Mouse (Mus musculus) MEL (cell line): ENCODE results near the gene Gucy1b1.

Experiments used
- HCFC1 ChIP-seq: IDR thresholded peaks from 2 replicates; pipeline ENCODE4 v1.6.1; 2012; ENCODE audit warnings: low read depth, mild to moderate bottlenecking, inconsistent platforms, low read length, improper control_type of control experiment, moderate library complexity
- TCF12 ChIP-seq: IDR thresholded peaks from 2 replicates; pipeline ENCODE4 v1.6.1; 2014; ENCODE audit warnings: low read depth, mild to moderate bottlenecking, inconsistent platforms, low read length, improper control_type of control experiment, moderate library complexity
- ZNF384 ChIP-seq: IDR thresholded peaks from 2 replicates; pipeline ENCODE4 v1.6.1; 2012; ENCODE audit warnings: low read depth, mild to moderate bottlenecking, inconsistent platforms, low read length, improper control_type of control experiment

- TF ChIP-seq HCFC1 = no peak
- TF ChIP-seq TCF12 = no peak
- no peak for TF ChIP-seq ZNF384
Measured at GRCm38 (mm10) chr3:81987628-81988027, 86.9 kb downstream of the Gucy1b1 start.
